Mouse (Mus musculus) retina, embryonic 14.5 days (tissue): ENCODE data around the gene Chaf1a.

Experiments
- DNase-seq: peaks from one replicate; pipeline ENCODE4 v3.0.0-alpha.2; 2015; ENCODE audit warnings: low spot score

Chaf1a gene

GRCm38 (mm10) chr17:56119431-56119830 is 79.2 kb downstream of the Chaf1a start:
- DNase-seq: no peak

GRCm38 (mm10) chr17:56119981-56120880 is 80.0 kb downstream of the Chaf1a start:
- DNase-seq: no peak

- DNase-seq: no peak
Observed at GRCm38 (mm10) chr17:56121826-56122225, 81.6 kb downstream of the Chaf1a start, which contains the start of gene Lrg1. Gene Lrg1, minus strand, starts transcription at chr17:56122001.
